Mouse (Mus musculus): ENCODE measurements around the gene Cfap97d2.
A peak's percentile ranks its signal among the peaks of the same experiment; 100 is the strongest.

Cfap97d2 gene

DNA sequence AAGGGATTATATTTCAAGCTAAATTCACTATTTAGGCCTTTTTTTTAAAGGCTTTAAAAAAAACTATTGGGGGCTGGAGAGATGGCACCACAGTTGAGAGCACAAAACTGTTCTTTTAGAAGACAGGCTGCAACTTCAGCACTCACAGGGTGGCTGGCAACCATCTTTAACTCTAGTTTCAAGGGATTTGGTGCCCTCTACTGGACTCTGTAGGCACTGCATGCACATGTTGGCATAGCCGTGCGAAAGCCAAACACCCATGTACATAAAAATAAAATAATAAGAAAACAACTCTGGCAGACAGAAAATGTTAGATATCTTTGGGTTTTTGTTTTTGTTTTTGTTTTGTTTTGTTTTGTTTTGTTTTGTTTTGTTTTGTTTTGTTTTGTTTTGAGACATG, 48.0 kb downstream of the Cfap97d2 start:
- DNase-seq = peak; percentile 87 to 88

DNA sequence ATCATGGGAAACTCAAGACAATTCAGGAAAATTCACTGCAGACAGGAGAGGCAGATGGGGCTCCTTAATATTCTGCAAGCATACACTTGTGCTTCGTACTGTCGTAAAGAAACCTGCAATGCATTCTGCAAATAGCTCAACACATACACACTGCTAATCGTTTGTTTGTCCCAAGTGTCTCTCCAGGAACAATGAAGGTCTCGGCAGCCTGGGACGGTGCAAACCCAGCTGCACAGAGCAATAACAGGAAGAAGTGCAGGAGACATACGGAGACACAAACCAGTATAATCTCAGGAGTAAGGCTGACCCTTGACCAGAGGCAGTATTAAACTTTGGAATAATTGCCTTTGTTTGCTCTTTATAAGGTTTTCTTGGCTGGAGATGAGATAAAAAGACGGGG, 50.8 kb downstream of the Cfap97d2 start:
- DNase-seq = no peak

DNA sequence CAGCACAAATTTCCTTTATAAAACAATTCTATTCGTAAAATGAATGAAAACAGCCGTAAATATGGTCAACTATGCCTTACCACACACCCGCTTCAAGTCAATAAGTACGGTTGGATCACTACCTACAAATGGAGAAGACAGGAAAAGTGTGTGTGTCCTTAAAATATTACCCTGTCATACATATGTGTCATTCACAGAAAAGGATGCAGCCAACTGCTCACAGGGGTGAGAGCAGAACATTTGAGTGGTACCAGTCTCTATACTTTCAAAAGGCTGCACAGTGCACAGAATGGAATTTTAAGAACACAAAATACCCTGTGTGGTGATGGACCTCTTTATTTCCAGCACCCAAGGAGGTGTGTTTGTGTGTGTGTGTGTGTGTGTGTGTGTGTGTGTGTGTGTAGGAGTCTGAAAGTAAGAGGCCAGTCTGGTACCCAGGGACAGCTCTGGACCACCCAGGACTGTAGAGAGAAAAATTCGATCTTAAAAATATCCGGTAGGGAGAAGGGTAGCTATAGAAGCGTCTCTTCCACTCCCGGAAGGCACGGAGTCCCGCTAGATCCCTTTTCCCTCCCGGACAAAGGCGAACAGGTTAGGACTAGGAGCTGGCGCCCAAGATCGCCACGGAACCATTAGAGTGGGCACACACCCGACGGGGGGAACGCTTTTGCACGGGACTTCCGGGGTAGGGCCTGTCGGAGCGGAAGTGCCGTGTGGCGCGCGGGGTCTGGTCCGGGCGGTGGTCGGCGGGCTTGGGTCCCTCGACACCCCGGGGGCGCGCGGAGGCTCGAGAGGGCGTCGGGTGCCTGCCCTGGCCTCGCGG, 51.5 kb downstream of the Cfap97d2 start, which contains the start of gene Cdc16:
Cdc16 (plus strand) TSS at position 695 of the 823 bp plus-strand sequence.
- DNase-seq = peak; percentile 93 to 94

DNA sequence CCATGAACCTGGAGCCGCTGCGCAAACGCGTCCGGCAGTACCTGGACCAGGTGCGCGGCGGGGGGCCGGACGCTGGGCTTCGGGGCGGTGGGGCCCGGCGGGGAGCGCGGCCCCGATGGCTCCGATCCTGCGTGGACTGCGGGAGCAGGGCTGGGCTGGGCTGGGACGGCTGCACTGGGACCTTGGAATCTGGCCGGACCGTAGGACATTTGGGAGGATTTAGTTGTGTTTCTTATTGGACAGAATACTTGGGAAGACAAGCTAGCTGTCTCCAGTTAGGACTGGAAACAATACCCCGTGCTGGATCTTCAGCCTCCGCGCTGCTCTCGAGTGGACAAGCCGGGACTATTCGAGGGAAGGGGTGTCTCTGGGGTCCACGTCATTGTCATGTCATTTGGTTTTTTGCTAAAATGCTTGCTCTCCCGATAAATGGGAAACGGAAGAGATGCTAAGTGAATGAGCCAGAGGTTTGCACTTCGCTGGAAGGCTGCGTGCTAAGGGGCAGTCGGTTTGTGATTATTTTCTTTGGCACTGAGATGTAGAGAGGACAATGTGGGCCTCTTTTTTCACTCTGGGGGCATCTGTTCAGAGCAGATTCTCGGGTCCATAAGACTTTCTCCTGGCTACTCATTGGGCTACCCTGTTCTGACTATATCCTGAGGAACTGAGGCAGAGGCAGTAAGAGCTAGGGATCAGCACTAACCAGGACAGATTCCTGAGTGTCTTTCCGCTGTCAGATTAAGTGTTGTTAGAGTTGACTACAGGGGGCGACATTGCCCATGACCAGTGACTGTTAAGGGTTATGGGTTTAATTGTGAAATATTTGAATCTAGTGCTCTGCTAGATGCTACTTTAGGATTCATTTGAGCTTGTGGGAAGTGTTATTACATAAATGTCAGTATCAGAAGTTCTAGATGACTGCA, 52.4 kb downstream of the Cfap97d2 start:
- DNase-seq = peak; percentile 64 to 67

DNA sequence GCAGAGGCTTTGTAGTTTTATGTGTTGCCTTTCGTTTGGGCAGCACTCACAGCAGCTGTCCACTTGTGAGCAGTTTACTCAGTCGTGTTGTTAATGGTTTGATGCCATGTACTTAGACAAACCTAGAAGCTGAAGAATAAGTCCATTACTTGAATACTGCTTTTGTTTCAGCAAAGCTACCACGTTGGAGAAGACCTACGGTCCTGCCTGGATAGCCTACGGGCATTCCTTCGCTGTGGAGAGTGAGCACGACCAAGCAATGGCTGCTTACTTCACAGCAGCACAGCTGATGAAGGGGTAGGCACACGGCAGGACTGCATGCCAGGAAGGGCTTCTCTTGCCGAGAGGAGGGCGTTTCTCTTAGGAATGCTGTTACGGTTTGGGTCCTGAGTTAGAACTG, 63.5 kb downstream of the Cfap97d2 start:
- DNase-seq = no peak

DNA sequence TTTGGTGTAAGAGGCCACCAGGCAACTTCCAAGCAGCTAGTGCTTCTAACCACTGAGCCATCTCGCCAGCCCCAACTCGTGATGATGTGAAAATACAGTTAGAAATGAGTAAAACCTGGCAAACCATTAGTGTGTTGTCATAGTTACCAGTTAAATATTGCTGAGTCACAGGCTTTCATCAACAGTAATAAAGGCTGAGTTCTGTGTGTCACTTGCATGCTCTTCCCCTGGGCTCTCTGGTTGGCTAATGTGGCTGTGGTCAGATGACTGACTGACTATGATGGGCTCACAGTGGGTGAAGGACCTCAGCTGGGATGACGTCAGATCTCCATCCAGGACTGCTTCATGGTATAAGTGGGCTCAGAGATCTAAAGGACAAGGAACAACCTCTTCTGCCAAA, 74.8 kb downstream of the Cfap97d2 start:
- no peak for DNase-seq

DNA sequence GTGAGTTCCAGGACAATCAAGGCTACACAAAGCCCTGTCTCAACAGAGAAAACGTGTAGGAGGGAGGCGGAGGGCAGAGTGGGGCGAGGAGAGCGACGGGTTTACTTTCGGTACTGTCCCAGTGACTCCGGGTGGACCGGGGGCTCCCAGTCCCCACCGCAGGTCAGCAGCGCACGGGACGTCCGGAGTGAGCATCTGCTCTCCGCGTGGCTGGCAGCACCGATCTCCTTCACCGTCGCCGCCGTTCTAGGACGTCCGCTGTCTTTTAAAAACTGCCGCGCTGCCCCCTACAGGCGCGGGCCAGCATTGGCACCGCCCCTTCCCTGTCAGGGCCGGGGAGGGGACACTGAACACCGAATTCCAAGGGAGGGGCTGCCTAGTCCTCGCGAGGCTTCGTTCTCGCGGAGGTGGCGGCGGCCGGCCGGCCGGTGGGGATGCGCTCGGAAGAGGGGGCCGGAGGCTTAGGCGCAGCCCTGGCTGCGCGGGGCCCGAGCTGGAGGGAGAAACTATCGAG, 79.6 kb downstream of the Cfap97d2 start, which contains the start of gene Upf3a:
Upf3a (plus strand) TSS at position 366 of the 514 bp plus-strand sequence.
- peak; percentile 93 to 94 for DNase-seq

DNA sequence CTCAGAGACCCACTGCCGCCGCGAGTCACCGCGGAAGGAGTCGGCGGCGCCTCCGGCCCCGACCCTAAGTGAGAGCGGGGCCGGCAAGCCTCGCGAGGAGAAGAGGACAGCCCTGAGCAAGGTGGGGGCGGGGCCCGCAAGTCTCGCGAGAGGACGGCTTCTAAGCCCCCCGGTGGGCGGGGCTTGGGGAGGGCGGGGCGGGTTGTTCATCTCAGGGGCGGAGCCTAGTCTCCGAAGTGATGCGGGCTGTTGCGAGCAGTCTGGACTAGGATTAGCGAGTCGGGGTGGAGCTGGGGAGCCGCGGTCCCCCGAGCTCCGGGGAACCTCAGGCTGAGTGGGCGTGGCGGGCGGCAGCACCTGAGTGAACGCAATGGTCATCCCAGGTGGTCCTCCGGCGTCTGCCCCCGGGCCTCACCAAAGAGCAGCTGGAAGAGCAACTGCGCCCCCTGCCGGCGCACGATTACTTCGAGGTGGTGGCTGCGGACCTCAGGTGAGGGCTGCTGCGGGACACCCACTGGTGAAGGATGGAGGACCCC, 80.1 kb downstream of the Cfap97d2 start:
- peak; percentile 98 for DNase-seq

DNA sequence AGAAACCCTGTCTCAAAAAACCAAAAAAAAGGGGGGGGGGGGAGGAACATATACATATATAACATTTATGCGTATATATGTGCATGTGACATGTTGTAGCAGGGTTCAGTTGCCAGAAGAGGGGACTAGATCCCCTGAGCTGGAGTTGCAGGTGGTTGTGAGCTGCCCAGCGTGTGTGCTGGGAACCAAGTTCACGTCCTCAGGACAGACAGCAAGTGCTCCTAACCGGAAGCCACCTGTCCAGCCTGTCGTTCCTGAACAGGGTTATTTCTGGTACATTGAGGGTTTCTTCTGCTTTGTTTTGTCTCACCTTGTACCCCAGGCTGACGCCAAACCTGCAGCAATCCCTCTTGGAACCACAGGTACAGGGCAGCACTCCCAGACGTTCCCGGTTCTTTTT, 83.9 kb downstream of the Cfap97d2 start:
- no peak for DNase-seq
